Mouse (Mus musculus): Measurements from ENCODE around the gene Rbm28.

DNA sequence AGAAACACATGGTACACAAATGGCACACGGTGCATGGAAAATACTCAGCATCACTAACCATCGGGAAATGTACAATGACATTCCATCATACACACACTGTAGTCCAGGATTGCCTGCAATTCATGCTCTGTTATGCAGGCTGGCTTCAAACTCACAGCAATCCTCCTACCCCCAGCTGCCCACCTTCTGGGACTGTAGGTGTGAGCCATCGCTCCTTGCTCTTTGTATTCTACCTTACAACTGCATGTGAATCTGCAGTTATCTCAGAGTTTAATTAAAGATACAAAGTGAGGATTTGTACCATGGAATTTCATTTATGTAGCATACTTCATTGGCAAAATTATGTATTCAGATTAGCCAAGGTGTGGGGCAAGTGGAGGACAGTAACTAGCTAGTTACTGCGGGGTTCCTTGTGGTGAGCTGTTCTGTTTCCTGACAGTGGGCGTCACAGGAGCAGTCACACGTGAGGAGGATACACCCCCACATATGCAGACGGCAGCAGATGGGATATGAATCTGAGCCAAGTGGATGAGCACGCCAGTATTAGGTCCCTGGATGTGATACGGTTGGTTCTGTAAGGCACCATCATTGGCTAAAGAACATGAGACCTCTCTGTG is 63.5 kb downstream of the Rbm28 start:
- no peak for TF ChIP-seq MEF2A (IDR thresholded peaks at IDR 0.05; ENCODE audit: borderline replicate concordance, low read depth, low read length)
- TF ChIP-seq RAD21 (IDR thresholded peaks at IDR 0.05; ENCODE audit: low read depth, low read length), result no peak
- no peak for TF ChIP-seq MAFK (IDR thresholded peaks at IDR 0.05; ENCODE audit: insufficient replicate concordance, low read length)
- TF ChIP-seq ZNF384 (IDR thresholded peaks at IDR 0.05; ENCODE audit: low read depth, low read length), result no peak
- no peak for TF ChIP-seq CHD1 (IDR thresholded peaks at IDR 0.05; ENCODE audit: low read depth, low read length)
- no peak for TF ChIP-seq ELF1 (IDR thresholded peaks at IDR 0.05; ENCODE audit: low read depth, low read length)
- TF ChIP-seq USF1 (IDR thresholded peaks at IDR 0.05; ENCODE audit: low read depth, low read length), result no peak
- no peak for TF ChIP-seq TBP (conservative IDR thresholded peaks at IDR 0.05; ENCODE audit: low read depth, low read length)
- TF ChIP-seq CTCF (conservative IDR thresholded peaks at IDR 0.05 in 1 of 2, IDR thresholded peaks at IDR 0.05 in 1 of 2; ENCODE audit: low read depth in 2 of 2, low read length in 2 of 2), result no peak
- TF ChIP-seq POLR2A (IDR thresholded peaks at IDR 0.05; ENCODE audit: low read depth, low read length), result no peak
